Mouse (Mus musculus): ENCODE results near the gene B9d1. TPM values are rescaled to one million over a fixed set of nuclear protein-coding genes. Genes with fewer than 3 reads are reported as not detected.

B9d1 gene
- total and polyA plus RNA-seq, 3 experiments = 8.0 to 10.6 (median 9.3) TPM

DNA sequence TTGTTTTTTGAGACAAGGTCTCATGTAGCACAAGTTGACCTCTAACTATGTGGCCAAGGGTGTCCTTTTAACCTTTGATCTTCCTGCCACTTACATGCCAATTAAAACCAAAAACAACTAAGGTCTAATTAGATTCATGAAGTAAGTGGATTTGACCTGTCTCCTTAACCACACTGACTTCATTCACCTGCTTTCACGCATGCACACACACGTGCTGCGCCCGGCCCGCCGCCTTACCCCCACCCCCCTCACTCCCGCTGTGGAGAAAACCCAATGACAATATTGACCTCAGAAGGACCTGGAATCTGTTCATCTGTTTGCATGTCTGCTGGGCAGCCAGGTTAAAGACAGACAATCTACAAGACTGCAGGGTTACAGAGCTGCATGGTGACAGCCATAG, 35.7 kb downstream of the B9d1 start:
- Histone ChIP-seq H3K4me1 (ENCODE audit: control insufficient read depth, insufficient read depth, low read length) (peaks cover 22% of the 10 kb centered on the region), H3K79me2 (replicated peaks; ENCODE audit: control insufficient read depth, insufficient read depth, low read length) (peaks cover 7% of the 10 kb centered on the region), H3K9ac (ENCODE audit: low read depth, low read length) (no peak overlapping the region), H3K4me3 (no peak overlapping the region), H3K36me3 (ENCODE audit: control insufficient read depth, insufficient read depth, low read length) (peaks cover 43% of the 10 kb centered on the region), H3K27me3 (ENCODE audit: control insufficient read depth, insufficient read depth, low read length) (no peaks in the 10 kb centered on the region), H3K27ac (no peak overlapping the region)
- no peak for DNase-seq
- intact Hi-C loops (cut with DNase I) = no loop called here
- 92% methylated on average over 7 of the region's 7 CpGs for WGBS
- TF ChIP-seq CTCF (IDR thresholded peaks at IDR 0.05) = no peak
- TF ChIP-seq POLR2A (IDR thresholded peaks at IDR 0.05; ENCODE audit: insufficient read depth, low read depth, low read length) = no peak
- no peak for TF ChIP-seq EP300 (IDR thresholded peaks at IDR 0.05; ENCODE audit: insufficient read depth, low read depth, low read length)

DNA sequence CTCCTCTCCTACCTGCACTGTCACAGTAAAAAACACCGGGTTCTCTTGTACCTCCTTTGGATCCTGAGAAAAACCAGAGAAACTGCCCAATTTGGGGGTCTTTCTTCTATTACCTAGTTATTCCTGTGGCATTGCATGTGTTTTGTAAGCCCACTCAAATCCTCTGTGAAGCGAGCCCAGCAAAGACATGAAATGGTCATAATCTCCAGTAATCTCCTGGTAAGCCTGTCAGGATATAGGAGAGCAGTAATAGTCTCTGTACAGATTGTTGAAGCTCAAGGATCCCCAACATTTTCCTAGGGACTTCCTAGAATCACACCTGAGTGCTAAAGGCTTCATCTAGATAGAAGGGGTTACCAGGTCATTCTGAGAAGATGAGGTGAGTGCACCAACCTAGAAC, 36.2 kb downstream of the B9d1 start:
- H3K27ac ChIP-seq = peak overlapping the region; percentile 16; the same call in 1 of the 2 replicates
- H3K4me1 ChIP-seq (ENCODE audit: control insufficient read depth, insufficient read depth, low read length) = peaks cover 22% of the 10 kb centered on the region
- 95% methylated on average over 2 of the region's 2 CpGs for WGBS
- no peak overlapping the region for H3K4me3 ChIP-seq
- no peak for DNase-seq
- H3K36me3 ChIP-seq (ENCODE audit: control insufficient read depth, insufficient read depth, low read length) = peaks cover 45% of the 10 kb centered on the region
- H3K9ac ChIP-seq (ENCODE audit: low read depth, low read length) = no peak overlapping the region
- H3K27me3 ChIP-seq (ENCODE audit: control insufficient read depth, insufficient read depth, low read length) = no peaks in the 10 kb centered on the region
- TF ChIP-seq POLR2A (IDR thresholded peaks at IDR 0.05; ENCODE audit: insufficient read depth, low read depth, low read length) (no peak), EP300 (IDR thresholded peaks at IDR 0.05; ENCODE audit: insufficient read depth, low read depth, low read length) (no peak), CTCF (IDR thresholded peaks at IDR 0.05) (no peak)
- H3K79me2 ChIP-seq (replicated peaks; ENCODE audit: control insufficient read depth, insufficient read depth, low read length) = peaks cover 9% of the 10 kb centered on the region
- intact Hi-C loops (cut with DNase I) = no loop called here

DNA sequence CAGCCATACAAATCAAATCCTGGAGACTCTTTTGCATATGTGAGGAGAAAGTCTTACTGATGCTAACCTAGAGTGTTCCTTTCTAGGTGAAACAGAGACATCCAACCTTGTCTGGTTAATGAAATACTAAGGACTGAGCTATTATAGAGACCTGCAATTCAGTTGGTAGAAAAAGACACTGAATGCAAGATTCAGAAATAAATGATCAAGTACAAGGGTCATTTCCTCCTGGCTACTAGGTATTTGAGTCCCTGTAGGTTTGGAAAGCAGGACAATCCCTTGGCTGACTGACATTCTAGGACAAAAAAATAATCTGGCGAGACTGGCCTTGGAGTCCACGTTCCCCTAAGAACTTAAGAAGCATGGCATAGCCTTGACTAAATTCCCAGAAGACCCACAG, 40.6 kb downstream of the B9d1 start:
- intact Hi-C loops (cut with DNase I) = no loop called here
- no peak overlapping the region; the same call in 1 of the 2 replicates for H3K27ac ChIP-seq
- WGBS = 63% methylated on average over 2 of the region's 2 CpGs
- no peak overlapping the region for H3K9ac ChIP-seq (ENCODE audit: low read depth, low read length)
- peaks cover 14% of the 10 kb centered on the region for H3K4me1 ChIP-seq (ENCODE audit: control insufficient read depth, insufficient read depth, low read length)
- H3K27me3 ChIP-seq (ENCODE audit: control insufficient read depth, insufficient read depth, low read length) = no peaks in the 10 kb centered on the region
- no peak overlapping the region for H3K4me3 ChIP-seq
- H3K36me3 ChIP-seq (ENCODE audit: control insufficient read depth, insufficient read depth, low read length) = peaks cover 32% of the 10 kb centered on the region
- TF ChIP-seq POLR2A (IDR thresholded peaks at IDR 0.05; ENCODE audit: insufficient read depth, low read depth, low read length) (no peak), CTCF (IDR thresholded peaks at IDR 0.05) (no peak), EP300 (IDR thresholded peaks at IDR 0.05; ENCODE audit: insufficient read depth, low read depth, low read length) (no peak)
- peaks cover 16% of the 10 kb centered on the region for H3K79me2 ChIP-seq (replicated peaks; ENCODE audit: control insufficient read depth, insufficient read depth, low read length)
- DNase-seq = no peak

DNA sequence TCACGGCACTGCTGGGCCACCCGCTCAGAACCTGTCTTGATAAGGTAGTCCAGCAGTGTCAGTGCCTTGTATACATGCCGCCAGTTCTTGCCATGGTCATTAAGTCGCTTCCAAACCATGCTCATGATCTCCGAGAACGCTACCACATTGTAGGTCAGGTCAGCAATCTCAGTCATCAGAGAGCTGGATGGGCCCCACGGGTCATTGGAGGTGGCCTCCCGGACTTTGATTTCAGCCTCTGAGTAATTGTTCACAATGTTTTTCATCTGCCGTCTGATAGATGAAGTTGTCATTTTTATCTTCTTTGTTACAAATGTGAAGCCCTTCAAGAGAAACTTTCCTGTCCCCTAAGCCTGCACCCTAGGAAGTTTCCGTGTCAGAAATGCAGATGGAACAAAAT, 41.5 kb downstream of the B9d1 start:
- Histone ChIP-seq H3K9ac (ENCODE audit: low read depth, low read length) (no peak overlapping the region), H3K4me3 (no peak overlapping the region), H3K27me3 (ENCODE audit: control insufficient read depth, insufficient read depth, low read length) (no peaks in the 10 kb centered on the region), H3K27ac (no peak overlapping the region), H3K79me2 (replicated peaks; ENCODE audit: control insufficient read depth, insufficient read depth, low read length) (peaks cover 16% of the 10 kb centered on the region), H3K36me3 (ENCODE audit: control insufficient read depth, insufficient read depth, low read length) (peaks cover 27% of the 10 kb centered on the region), H3K4me1 (ENCODE audit: control insufficient read depth, insufficient read depth, low read length) (peaks cover 12% of the 10 kb centered on the region)
- intact Hi-C loops (cut with DNase I) = no loop called here
- TF ChIP-seq POLR2A (IDR thresholded peaks at IDR 0.05; ENCODE audit: insufficient read depth, low read depth, low read length) (no peak), CTCF (IDR thresholded peaks at IDR 0.05) (no peak), EP300 (IDR thresholded peaks at IDR 0.05; ENCODE audit: insufficient read depth, low read depth, low read length) (no peak)
- no peak for DNase-seq
- 80% methylated on average over 10 of the region's 10 CpGs for WGBS

DNA sequence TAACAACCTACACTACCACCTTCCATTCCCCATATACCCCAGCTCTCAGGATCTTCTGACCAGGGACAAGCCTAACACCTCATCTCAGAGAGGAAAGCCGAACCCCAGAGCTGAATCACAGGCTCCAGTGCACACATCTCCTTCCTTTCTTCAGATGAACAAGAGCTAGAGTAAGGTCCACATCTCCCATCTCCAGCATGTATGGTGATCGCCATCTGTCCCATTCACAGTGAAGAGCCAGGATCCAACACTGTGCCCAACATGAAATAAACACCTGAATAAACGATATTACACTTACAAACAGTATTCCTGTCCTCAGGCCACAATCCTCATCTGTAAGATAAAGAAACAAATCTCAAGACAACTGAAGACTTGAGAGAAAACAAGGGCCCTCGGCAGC, 42.8 kb downstream of the B9d1 start:
- Histone ChIP-seq H3K4me1 (ENCODE audit: control insufficient read depth, insufficient read depth, low read length) (peaks cover 6% of the 10 kb centered on the region), H3K36me3 (ENCODE audit: control insufficient read depth, insufficient read depth, low read length) (peaks cover 28% of the 10 kb centered on the region), H3K27me3 (ENCODE audit: control insufficient read depth, insufficient read depth, low read length) (no peaks in the 10 kb centered on the region), H3K4me3 (no peak overlapping the region), H3K27ac (no peak overlapping the region), H3K9ac (ENCODE audit: low read depth, low read length) (no peak overlapping the region), H3K79me2 (replicated peaks; ENCODE audit: control insufficient read depth, insufficient read depth, low read length) (peaks cover 16% of the 10 kb centered on the region)
- WGBS = 87% methylated on average over 4 of the region's 4 CpGs
- intact Hi-C loops (cut with DNase I) = no loop called here
- TF ChIP-seq EP300 (IDR thresholded peaks at IDR 0.05; ENCODE audit: insufficient read depth, low read depth, low read length) (no peak), CTCF (IDR thresholded peaks at IDR 0.05) (no peak), POLR2A (IDR thresholded peaks at IDR 0.05; ENCODE audit: insufficient read depth, low read depth, low read length) (no peak)
- DNase-seq = no peak

DNA sequence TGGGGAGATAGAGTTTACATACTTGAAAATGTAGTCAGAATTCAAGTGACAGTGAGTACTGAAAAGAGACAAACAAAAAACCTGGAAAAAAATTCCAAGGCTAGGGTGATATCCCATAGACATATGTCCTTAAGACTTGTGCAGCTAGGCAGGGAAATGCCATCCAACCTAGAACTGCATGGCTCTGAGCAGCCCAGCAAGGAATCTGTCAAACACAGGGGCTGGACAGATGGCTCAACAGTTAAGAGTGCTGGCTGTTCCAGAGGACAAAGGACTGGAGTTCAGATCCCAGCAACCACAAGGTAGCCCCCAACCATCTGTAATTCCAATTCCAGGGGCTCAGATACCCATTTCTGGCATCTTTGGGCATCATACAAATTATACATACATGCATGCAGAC, 45.7 kb downstream of the B9d1 start:
- H3K27ac ChIP-seq = no peak overlapping the region
- no peak overlapping the region for H3K9ac ChIP-seq (ENCODE audit: low read depth, low read length)
- intact Hi-C loops (cut with DNase I) = no loop called here
- H3K36me3 ChIP-seq (ENCODE audit: control insufficient read depth, insufficient read depth, low read length) = peaks cover 20% of the 10 kb centered on the region
- H3K27me3 ChIP-seq (ENCODE audit: control insufficient read depth, insufficient read depth, low read length) = no peaks in the 10 kb centered on the region
- H3K79me2 ChIP-seq (replicated peaks; ENCODE audit: control insufficient read depth, insufficient read depth, low read length) = peaks cover 15% of the 10 kb centered on the region
- no peak for TF ChIP-seq EP300 (IDR thresholded peaks at IDR 0.05; ENCODE audit: insufficient read depth, low read depth, low read length)
- no peak for TF ChIP-seq POLR2A (IDR thresholded peaks at IDR 0.05; ENCODE audit: insufficient read depth, low read depth, low read length)
- no peak for TF ChIP-seq CTCF (IDR thresholded peaks at IDR 0.05)
- no peak for DNase-seq
- H3K4me1 ChIP-seq (ENCODE audit: control insufficient read depth, insufficient read depth, low read length) = peaks cover 10% of the 10 kb centered on the region
- no peak overlapping the region for H3K4me3 ChIP-seq
